Mouse (Mus musculus) induced T-regulatory cell, adult 2 months (primary cell): ENCODE measurements around the gene Tecta.
A peak's percentile ranks its signal among the peaks of the same experiment; 100 is the strongest.

Source experiments
- DNase-seq: peaks from one replicate; pipeline ENCODE4 v3.0.0-alpha.2; 2012; ENCODE audit warnings: low read depth

Gene Tecta

GRCm38 (mm10) chr9:42320616-42321015 is 79.1 kb downstream of the Tecta start:
- no peak for DNase-seq

- DNase-seq = no peak
These were observed 81.2 kb downstream of the Tecta start for GRCm38 (mm10) chr9:42318455-42318987.

GRCm38 (mm10) chr9:42317337-42317736 is 82.4 kb downstream of the Tecta start:
- no peak for DNase-seq

- DNase-seq = no peak
These were observed 83.9 kb downstream of the Tecta start for GRCm38 (mm10) chr9:42315816-42316215.

- peak; percentile 45 for DNase-seq
These were observed 84.8 kb downstream of the Tecta start for GRCm38 (mm10) chr9:42314959-42315358.

GRCm38 (mm10) chr9:42314388-42314787 is 85.3 kb downstream of the Tecta start:
- no peak for DNase-seq

- DNase-seq = peak; percentile 46
These were observed 85.9 kb downstream of the Tecta start for GRCm38 (mm10) chr9:42313872-42314271.

GRCm38 (mm10) chr9:42311311-42311710 is 88.4 kb downstream of the Tecta start:
- DNase-seq = peak; percentile 8

GRCm38 (mm10) chr9:42303894-42304293 is 95.8 kb downstream of the Tecta start:
- no peak for DNase-seq

GRCm38 (mm10) chr9:42301082-42301633 is 98.6 kb downstream of the Tecta start:
- DNase-seq = no peak

- DNase-seq = no peak
These were observed 103.3 kb downstream of the Tecta start for GRCm38 (mm10) chr9:42296297-42296922.

GRCm38 (mm10) chr9:42294131-42294530 is 105.6 kb downstream of the Tecta start:
- no peak for DNase-seq

- DNase-seq = no peak
These were observed 106.1 kb downstream of the Tecta start for GRCm38 (mm10) chr9:42293596-42293995.

- DNase-seq = no peak
These were observed 106.7 kb downstream of the Tecta start for GRCm38 (mm10) chr9:42293051-42293450.

- no peak for DNase-seq
These were observed 120.1 kb downstream of the Tecta start for GRCm38 (mm10) chr9:42279676-42280075.
